Mouse (Mus musculus) frontal cortex, postnatal 25 days (tissue): ENCODE measurements at regions not wholly inside any gene's neighbourhood (a gene's known extent, or its start where the extent isn't known, plus 50 kb on each side); places are given as distances from the start of the nearest gene placed in this dataset.
A peak's percentile ranks its signal among the peaks of the same experiment; 100 is the strongest.
"Not testable (repeated sequence)": the region's sequence is repeated elsewhere in the genome, so short reads cannot be mapped to it uniquely, and the experiment has no call there.

ENCODE experiments used
- DNase-seq, 2 experiments: peaks; one replicate each; pipeline ENCODE4 v3.0.0; 2022; ENCODE audit warnings: low spot score in 2 of 2

GRCm38 (mm10) chr4:153160115-153160514 is 322.5 kb downstream of the Ajap1 start:
- DNase-seq = no peak

DNA sequence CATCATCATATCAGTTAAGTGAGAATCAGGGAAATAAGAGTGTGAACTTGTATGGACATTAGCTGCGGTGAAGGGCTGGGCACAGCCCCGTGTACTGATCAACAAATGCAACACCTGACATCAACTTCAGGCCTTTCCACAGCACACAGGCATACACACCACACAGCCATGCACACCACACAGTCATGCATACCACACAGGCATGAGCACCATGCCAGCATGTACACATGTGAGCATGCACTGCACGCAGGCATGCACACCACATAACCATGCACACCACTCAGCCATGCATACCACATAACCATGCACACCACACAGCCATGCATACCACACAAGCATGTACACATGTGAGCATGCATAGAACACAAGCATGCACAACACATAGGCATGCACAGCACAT is 325.0 kb downstream of the Ajap1 start:
- DNase-seq = no peak

GRCm38 (mm10) chr4:153152923-153153322 is 329.7 kb downstream of the Ajap1 start:
- DNase-seq = not testable (repeated sequence)

- no peak for DNase-seq
These were observed 349.5 kb downstream of the Ajap1 start for GRCm38 (mm10) chr4:153133147-153133546.

- DNase-seq = peak in 1 of 2 experiments; percentile 4
These were observed 353.3 kb downstream of the Ajap1 start for GRCm38 (mm10) chr4:153129345-153129744.

DNA sequence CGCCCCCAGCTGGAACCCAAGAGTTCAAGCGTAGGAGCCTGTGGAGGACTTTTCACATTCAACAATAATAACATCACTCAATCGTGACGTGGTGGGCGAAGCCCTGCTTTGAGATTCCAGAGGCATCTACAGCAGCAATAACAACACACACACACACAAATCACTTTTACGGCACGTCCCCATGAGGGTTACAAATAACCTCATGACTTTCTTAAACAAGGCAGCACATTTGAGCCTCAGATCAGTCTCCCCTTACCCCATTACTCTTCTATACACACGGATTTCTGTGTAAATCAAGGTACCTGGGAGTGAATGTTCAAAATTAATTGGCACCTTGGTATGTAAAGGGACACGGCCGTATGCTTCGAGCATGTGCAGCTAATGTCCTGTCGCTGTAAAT is 354.4 kb downstream of the Ajap1 start:
- no peak for DNase-seq

DNA sequence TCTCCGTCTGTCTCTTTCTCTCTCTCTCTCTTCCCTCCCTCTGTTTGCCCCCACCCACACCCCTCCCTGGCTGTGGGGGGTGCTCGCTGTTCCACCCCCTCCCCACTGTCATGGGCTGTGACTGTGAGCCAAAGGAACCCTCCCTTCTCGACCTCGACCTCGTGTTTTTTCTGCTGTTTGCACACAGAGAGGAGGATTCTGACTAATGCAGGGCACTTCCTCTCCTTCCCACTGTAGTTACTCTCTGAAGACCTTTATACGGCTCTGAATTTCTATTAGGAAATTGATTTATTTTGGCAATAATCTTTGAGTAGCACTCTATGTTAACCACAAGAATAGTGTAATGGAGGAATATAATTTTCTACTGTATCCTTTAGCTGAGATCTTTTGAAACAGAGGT is 362.1 kb downstream of the Ajap1 start:
- no peak for DNase-seq

- DNase-seq = no peak
These were observed 362.9 kb downstream of the Ajap1 start for GRCm38 (mm10) chr4:153119647-153120102.

DNA sequence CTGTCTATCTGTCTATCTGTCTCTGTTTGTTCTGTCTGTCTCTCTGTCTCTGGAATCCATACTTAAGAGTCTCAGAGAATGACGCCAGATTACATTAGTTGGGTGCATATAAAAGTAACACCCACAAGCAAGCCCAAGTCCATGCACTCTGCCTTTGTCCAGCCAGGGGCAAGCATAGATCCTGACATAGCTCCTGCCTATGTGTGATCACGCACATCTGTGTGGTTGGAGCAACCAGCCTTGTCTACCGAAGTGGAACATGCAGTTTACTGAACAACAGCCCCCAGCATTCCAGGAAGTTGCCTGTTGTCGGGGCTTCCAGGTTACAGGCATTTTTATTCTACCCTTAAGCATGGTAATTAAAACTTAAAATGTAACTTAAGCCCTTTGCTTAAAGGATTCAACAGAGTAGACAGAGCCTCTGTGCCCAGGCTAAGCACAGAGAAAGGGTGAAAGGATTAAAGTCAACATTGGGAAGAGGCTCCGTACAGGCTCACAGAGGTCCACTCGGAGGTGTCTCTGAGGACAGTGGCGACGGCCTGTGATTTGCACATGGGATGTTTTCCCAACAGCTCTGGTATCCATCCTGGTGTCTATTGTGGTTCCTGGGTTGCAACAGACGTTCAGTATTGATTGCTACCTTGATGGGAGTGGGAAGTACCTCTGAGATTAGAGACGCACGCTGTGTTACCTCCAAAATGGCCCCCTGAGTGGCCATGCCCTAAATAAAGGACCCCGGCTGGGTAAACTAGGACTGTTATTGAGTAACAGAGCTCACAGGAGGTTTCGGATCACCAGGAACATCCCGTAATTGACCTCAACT is 363.6 kb downstream of the Ajap1 start:
- DNase-seq = no peak

- DNase-seq = no peak
These were observed 367.6 kb downstream of the Ajap1 start for GRCm38 (mm10) chr4:153114998-153115397.

DNA sequence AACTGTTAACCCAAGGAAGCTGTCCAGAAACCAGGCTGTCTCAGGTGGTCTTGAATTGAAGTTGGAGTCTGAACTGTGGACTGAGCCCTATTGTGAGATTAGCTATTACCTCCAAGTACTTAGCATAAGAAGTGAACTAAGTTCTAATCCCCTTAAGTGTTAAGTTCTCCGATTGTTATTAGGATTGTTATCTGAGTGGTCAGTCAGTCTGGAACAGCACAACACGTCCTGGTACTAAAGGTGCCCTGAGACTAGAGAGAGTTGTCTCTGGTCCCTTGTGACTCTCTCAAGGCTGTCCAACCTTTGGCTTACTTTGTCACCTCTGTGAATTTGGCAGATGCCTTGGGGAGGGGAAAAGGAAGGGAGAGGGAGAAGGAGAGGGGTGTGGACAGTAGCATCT is 369.0 kb downstream of the Ajap1 start:
- no peak for DNase-seq

DNA sequence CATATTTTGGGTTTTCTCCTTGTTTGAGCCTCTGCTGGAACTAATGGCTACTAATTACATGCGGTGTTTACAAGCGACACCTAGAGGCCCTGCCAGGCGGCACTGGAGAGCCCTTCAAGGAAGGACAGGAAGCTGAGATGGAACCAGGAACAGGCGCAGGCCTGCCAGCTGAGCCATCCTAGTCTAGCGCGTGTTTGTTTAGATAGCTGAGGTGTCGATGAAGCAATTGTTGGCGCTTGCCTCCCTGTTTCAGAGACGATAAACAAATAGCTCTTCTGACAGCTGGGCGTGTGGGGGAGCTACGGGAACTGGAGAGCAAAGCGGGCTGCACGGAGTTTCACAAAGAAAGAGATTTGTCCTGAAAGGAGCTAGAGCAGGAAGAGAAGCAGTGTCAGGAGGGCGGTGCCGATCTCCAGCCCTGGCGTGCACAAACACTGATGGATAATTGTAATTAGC is 372.3 kb downstream of the Ajap1 start:
- peak; percentile 5 to 11 for DNase-seq

GRCm38 (mm10) chr4:153098591-153098990 is 384.0 kb downstream of the Ajap1 start:
- no peak for DNase-seq

- DNase-seq = no peak
These were observed 385.0 kb downstream of the Ajap1 start for GRCm38 (mm10) chr4:153097601-153098000.

DNA sequence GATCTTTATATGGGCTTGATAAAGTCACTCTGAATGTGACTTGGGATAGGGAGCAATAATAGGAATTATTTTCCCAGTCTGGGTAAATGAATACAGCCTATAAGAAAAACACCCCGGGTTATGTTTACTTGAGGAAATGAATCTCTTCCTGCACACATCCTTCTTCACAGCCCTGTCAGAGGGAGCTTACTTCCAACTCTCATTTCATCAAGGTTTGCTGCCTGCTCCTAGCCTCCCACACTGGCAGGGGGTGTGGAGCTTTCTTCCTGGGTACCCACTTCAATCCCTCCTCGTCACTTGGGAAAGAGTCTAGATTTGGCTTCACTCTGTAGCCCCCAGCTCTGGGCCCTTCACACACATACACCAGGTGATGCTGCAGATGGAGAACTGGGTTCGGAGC is 389.5 kb downstream of the Ajap1 start:
- no peak for DNase-seq

- DNase-seq = no peak
These were observed 400.4 kb downstream of the Ajap1 start for GRCm38 (mm10) chr4:153082166-153082565.

DNA sequence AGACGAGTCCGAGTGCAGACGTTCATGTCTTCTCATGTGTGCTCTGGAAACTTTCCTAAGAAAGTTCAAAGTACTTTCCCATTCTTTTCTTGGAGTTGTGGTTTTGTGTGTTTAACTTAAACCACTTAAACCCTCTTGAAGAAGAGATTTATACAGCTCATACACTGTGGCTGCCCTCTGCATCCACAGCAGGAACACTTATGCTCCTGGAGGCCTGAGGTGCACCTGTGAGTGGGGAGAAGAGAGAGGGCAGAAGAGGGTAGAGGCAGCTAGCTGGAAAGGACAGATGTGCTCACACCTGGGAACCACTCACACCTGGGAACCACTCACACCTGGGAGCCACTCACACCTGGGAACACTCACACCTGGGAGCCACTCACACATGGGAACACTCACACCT is 408.0 kb downstream of the Ajap1 start:
- no peak for DNase-seq

DNA sequence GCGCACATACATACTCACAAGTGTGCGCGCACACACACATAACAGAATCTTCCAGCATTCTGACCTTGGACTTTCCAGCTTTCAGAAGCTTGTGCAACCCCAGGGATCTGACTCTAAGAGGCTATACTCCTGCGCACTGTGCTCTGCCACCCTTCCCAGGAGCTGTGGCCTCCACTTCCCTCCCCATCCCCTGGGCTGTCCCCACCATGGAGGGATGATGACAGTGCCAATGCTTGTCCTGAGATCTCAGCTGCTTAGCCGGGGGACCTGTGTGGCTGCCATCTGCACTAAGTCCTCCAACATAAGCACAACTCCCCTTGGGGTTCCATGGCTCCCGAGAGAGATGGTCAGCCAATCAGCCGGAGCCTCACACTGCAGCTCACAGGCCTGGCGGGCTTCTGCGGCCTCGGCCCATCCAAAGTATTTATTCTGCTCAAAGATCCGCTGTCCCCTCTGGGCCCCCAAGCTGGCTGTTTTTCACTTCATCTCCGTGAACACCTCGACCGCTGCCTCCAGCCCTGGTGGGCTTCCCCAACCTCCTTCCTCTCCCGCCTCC is 412.3 kb downstream of the Ajap1 start:
- DNase-seq = no peak

DNA sequence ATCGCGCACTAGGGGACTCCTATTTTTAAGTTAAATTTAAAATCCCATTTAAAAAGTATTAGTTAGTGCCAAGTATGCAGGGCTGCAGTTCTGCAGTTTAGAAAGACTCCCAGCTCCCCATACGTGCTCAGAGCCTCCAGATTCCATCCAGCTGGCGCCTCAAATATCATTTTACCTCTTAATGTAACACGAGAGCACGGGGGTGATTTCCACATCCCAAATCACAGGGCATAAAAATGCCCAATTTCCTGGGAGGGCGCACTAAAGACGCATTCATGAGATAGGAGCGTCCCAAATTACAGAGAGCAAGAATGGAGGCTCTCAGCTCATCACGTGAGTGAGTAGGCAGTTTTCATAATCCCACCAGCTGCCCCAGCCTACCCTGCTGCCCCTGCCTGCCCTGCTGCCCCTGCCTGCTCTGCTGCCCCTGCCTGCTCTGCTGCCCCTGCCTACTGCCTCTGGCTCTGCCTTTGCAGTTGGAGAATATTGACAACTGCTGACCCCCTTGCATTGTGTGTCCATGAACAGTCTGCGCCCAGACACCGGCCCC is 414.1 kb downstream of the Ajap1 start:
- no peak for DNase-seq

- no peak for DNase-seq
These were observed 418.5 kb downstream of the Ajap1 start for GRCm38 (mm10) chr4:153064021-153064605.

- DNase-seq = no peak
These were observed 419.2 kb downstream of the Ajap1 start for GRCm38 (mm10) chr4:153063402-153063801.

- no peak for DNase-seq
These were observed 424.5 kb downstream of the Ajap1 start for GRCm38 (mm10) chr4:153058152-153058551.

DNA sequence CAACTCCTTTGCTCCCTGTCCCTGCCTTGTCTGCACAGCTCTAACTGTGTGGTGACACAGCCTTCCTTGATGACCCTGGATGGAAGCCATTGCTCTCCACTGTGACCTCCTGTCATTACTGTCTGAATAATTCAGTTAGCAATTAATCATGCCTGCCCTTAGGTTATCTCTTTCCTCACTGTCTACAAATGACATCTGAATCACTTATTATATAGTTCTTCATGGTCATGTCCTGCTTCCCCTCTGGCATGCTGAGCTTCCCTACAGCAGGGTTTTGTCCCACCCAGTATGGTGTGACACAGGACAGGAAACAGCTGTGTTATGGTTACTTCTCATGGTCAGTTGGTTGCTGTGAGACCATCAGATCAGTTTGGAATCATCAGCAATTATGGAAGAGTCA is 458.9 kb downstream of the Ajap1 start:
- DNase-seq = no peak
